Comparison of ENCODE assay signal across 27 mouse cellular contexts in genomic region chr2:124435382-124436002, GRCm38 (mm10).
A peak's percentile ranks its signal among the peaks of the same experiment; 100 is the strongest.
DNase-seq lines count a peak whose midpoint lies in the region; ATAC-seq and TF ChIP-seq lines count a peak whose summit lies in the region.
"Had no signal": no experiment of that assay in that cellular context is flagged by ENCODE, and none has a peak within 500 bp of the region (broad histone marks: within the 10 kb centered on the region; RNA-seq: fewer than 3 reads in every experiment).

No protein-coding gene starts in this region.

- no peak overlapping the region for H3K4me2 ChIP-seq in forebrain, postnatal 0 days (ENCODE audit: low read depth)
- no peak overlapping the region for H3K4me2 ChIP-seq in forebrain, embryonic 16.5 days (ENCODE audit: low read length)
- H3K4me2 ChIP-seq in heart, embryonic 16.5 days (ENCODE audit: low read depth, low read length): no peak overlapping the region
- H3K4me2 ChIP-seq in lung, embryonic 16.5 days (ENCODE audit: low read depth, low read length): no peak overlapping the region
- H3K4me2 ChIP-seq in limb, embryonic 14.5 days (replicated peaks; ENCODE audit: low read depth, low read length, severe bottlenecking): 0 out of 2 replicates have a peak overlapping the region, but pooled peaks have one; percentile 15
- H3K4me2 ChIP-seq: embryonic facial prominence, embryonic 12.5 days; limb, embryonic 12.5 days; liver, embryonic 13.5 days; lung, embryonic 15.5 days; midbrain, embryonic 13.5 days; neural tube, embryonic 13.5 days had no signal

- TF ChIP-seq CTCF in forebrain, postnatal 0 days (IDR thresholded peaks at IDR 0.05; ENCODE audit: low read depth): no peak
- TF ChIP-seq CTCF in lung, adult 2 months (IDR thresholded peaks at IDR 0.05; ENCODE audit: insufficient read depth, low read length): no peak

- no peak for TF ChIP-seq POLR2A in lung, adult 2 months (IDR thresholded peaks at IDR 0.05; ENCODE audit: borderline replicate concordance, extremely low read depth, low read depth, low read length)
- TF ChIP-seq POLR2A in limb, embryonic 14.5 days (IDR thresholded peaks at IDR 0.05; ENCODE audit: borderline replicate concordance, extremely low read depth, insufficient read depth, insufficient read length): no peak

- no peak overlapping the region for H3K9ac ChIP-seq in forebrain, postnatal 0 days
- H3K9ac ChIP-seq in forebrain, embryonic 16.5 days (replicated peaks; ENCODE audit: low read depth, low read length): no peak overlapping the region
- no peak overlapping the region for H3K9ac ChIP-seq in heart, embryonic 16.5 days (ENCODE audit: low read length)
- no peak overlapping the region for H3K9ac ChIP-seq in lung, embryonic 16.5 days (ENCODE audit: low read length)
- no peak overlapping the region for H3K9ac ChIP-seq in limb, embryonic 14.5 days (ENCODE audit: low read depth, low read length, severe bottlenecking)
- H3K9ac ChIP-seq: embryonic facial prominence, embryonic 12.5 days; limb, embryonic 12.5 days; liver, embryonic 13.5 days; lung, embryonic 15.5 days; midbrain, embryonic 13.5 days; neural tube, embryonic 13.5 days had no signal

- DNase-seq in forebrain, postnatal 0 days: peak; percentile 29
- no peak for DNase-seq in heart, adult 8-10 months (ENCODE audit: low spot score)
- no peak for DNase-seq in lung, adult 2 months
- DNase-seq in limb, embryonic 14.5 days (ENCODE audit: low spot score): peak; percentile 70
- DNase-seq in ovary, postnatal 14 days (ENCODE audit: low spot score): no peak
- DNase-seq: adrenal gland, postnatal 25 days; cerebellum, adult 8-10 months; cerebellum, postnatal 25 days; gastrocnemius, postnatal 14 days; kidney, adult 9 months; kidney, postnatal 10 days; liver, embryonic 13.5 days; thymus, adult 2 months; thymus, postnatal 4 days had no signal

- no peaks in the 10 kb centered on the region for H3K9me3 ChIP-seq in forebrain, postnatal 0 days (ENCODE audit: low read length)
- no peaks in the 10 kb centered on the region for H3K9me3 ChIP-seq in forebrain, embryonic 16.5 days (ENCODE audit: control insufficient read depth, low read length)
- H3K9me3 ChIP-seq in heart, embryonic 16.5 days (replicated peaks; ENCODE audit: control insufficient read depth, low read length): no peaks in the 10 kb centered on the region
- H3K9me3 ChIP-seq in lung, embryonic 16.5 days (ENCODE audit: control insufficient read depth, low read length): no peaks in the 10 kb centered on the region
- no peaks in the 10 kb centered on the region for H3K9me3 ChIP-seq in limb, embryonic 14.5 days (ENCODE audit: control insufficient read depth, low read length)
- H3K9me3 ChIP-seq: embryonic facial prominence, embryonic 12.5 days; hindbrain, embryonic 10.5 days; limb, embryonic 12.5 days; liver, embryonic 13.5 days; lung, embryonic 15.5 days; midbrain, embryonic 13.5 days; neural tube, embryonic 13.5 days had no signal

- no peaks in the 10 kb centered on the region for H3K27me3 ChIP-seq in forebrain, postnatal 0 days (ENCODE audit: insufficient read depth, low read length)
- H3K27me3 ChIP-seq in forebrain, embryonic 16.5 days (replicated peaks; ENCODE audit: control insufficient read depth, insufficient read depth, low read length): no peaks in the 10 kb centered on the region
- no peaks in the 10 kb centered on the region for H3K27me3 ChIP-seq in heart, embryonic 16.5 days (ENCODE audit: control insufficient read depth, insufficient read depth, low read length)
- no peaks in the 10 kb centered on the region for H3K27me3 ChIP-seq in lung, embryonic 16.5 days (ENCODE audit: control insufficient read depth, insufficient read depth, low read depth, low read length)
- H3K27me3 ChIP-seq in limb, embryonic 14.5 days (ENCODE audit: control insufficient read depth, insufficient read depth, low read length): no peaks in the 10 kb centered on the region
- H3K27me3 ChIP-seq: embryonic facial prominence, embryonic 12.5 days; liver, embryonic 13.5 days; lung, embryonic 15.5 days; midbrain, embryonic 13.5 days; neural tube, embryonic 13.5 days; Patski had no signal

- H3K36me3 ChIP-seq in forebrain, postnatal 0 days (ENCODE audit: insufficient read depth): no peaks in the 10 kb centered on the region
- H3K36me3 ChIP-seq in forebrain, embryonic 16.5 days (ENCODE audit: control insufficient read depth, insufficient read depth): no peaks in the 10 kb centered on the region
- no peaks in the 10 kb centered on the region for H3K36me3 ChIP-seq in heart, embryonic 16.5 days (ENCODE audit: control insufficient read depth, insufficient read depth)
- H3K36me3 ChIP-seq in lung, embryonic 16.5 days (ENCODE audit: control insufficient read depth, insufficient read depth, low read length): no peaks in the 10 kb centered on the region
- H3K36me3 ChIP-seq in limb, embryonic 14.5 days (ENCODE audit: control insufficient read depth, insufficient read depth, low read length): no peaks in the 10 kb centered on the region
- H3K36me3 ChIP-seq: embryonic facial prominence, embryonic 12.5 days; hindbrain, embryonic 10.5 days; limb, embryonic 12.5 days; liver, embryonic 13.5 days; lung, embryonic 15.5 days; midbrain, embryonic 13.5 days; neural tube, embryonic 13.5 days had no signal

- ATAC-seq in forebrain, postnatal 0 days: peak; percentile 38; the same call in 1 of the 2 replicates
- no peak for ATAC-seq in forebrain, embryonic 16.5 days
- peak; percentile 49 for ATAC-seq in heart, embryonic 16.5 days (replicated peaks; ENCODE audit: extremely low read depth, insufficient read depth, low FRiP score)
- ATAC-seq in lung, embryonic 16.5 days (ENCODE audit: low read depth): peak; percentile 41; the same call in 1 of the 2 replicates
- ATAC-seq in limb, embryonic 14.5 days (ENCODE audit: low FRiP score, low read depth): peak; percentile 85
- ATAC-seq: intestine, postnatal 0 days; midbrain, embryonic 13.5 days; Patski had no signal

- no peak overlapping the region for H3K27ac ChIP-seq in forebrain, postnatal 0 days (ENCODE audit: low read depth, low read length)
- H3K27ac ChIP-seq in forebrain, embryonic 16.5 days (ENCODE audit: low read length): no peak overlapping the region
- H3K27ac ChIP-seq in heart, embryonic 16.5 days (ENCODE audit: low read length): no peak overlapping the region
- H3K27ac ChIP-seq in lung, embryonic 16.5 days (ENCODE audit: low read length): no peak overlapping the region
- peak overlapping the region; percentile 5; the same call in 1 of the 2 replicates for H3K27ac ChIP-seq in limb, embryonic 14.5 days (replicated peaks; ENCODE audit: low read depth, low read length)
- H3K27ac ChIP-seq: embryonic facial prominence, embryonic 12.5 days; hindbrain, embryonic 10.5 days; limb, embryonic 12.5 days; liver, embryonic 13.5 days; lung, embryonic 15.5 days; macrophage; midbrain, embryonic 13.5 days; neural tube, embryonic 13.5 days had no signal

- 61% methylated on average over 12 of the region's 12 CpGs for WGBS in forebrain, postnatal 0 days
- 61% methylated on average over 12 of the region's 12 CpGs for WGBS in forebrain, embryonic 16.5 days
- WGBS in heart, embryonic 16.5 days: 52% methylated on average over 12 of the region's 12 CpGs
- 55% methylated on average over 12 of the region's 12 CpGs for WGBS in lung, embryonic 16.5 days
- WGBS in lung, adult 2 months: 64% methylated on average over 12 of the region's 12 CpGs
- 43% methylated on average over 12 of the region's 12 CpGs for WGBS in limb, embryonic 14.5 days

- no peaks in the 10 kb centered on the region for H3K4me1 ChIP-seq in forebrain, postnatal 0 days (ENCODE audit: insufficient read depth)
- peaks cover 5% of the 10 kb centered on the region for H3K4me1 ChIP-seq in forebrain, embryonic 16.5 days (replicated peaks; ENCODE audit: control insufficient read depth, insufficient read depth, low read length)
- H3K4me1 ChIP-seq in heart, embryonic 16.5 days (ENCODE audit: control insufficient read depth, insufficient read depth, low read length): no peaks in the 10 kb centered on the region
- H3K4me1 ChIP-seq in lung, embryonic 16.5 days (replicated peaks; ENCODE audit: control insufficient read depth, insufficient read depth, low read length): no peaks in the 10 kb centered on the region
- H3K4me1 ChIP-seq in lung, adult 2 months (ENCODE audit: control insufficient read depth, insufficient read depth, low read length): no peaks in the 10 kb centered on the region
- peaks cover 16% of the 10 kb centered on the region; the same call in 1 of the 2 replicates for H3K4me1 ChIP-seq in limb, embryonic 14.5 days (ENCODE audit: control insufficient read depth, insufficient read depth, low read length)
- H3K4me1 ChIP-seq: liver, embryonic 13.5 days; lung, embryonic 15.5 days; midbrain, embryonic 13.5 days; neural tube, embryonic 13.5 days had no signal

- no peak overlapping the region for H3K4me3 ChIP-seq in forebrain, postnatal 0 days (ENCODE audit: low read depth, low read length)
- H3K4me3 ChIP-seq in forebrain, embryonic 16.5 days (replicated peaks; ENCODE audit: low read length): no peak overlapping the region
- H3K4me3 ChIP-seq in heart, embryonic 16.5 days (ENCODE audit: low read length): no peak overlapping the region
- H3K4me3 ChIP-seq in lung, embryonic 16.5 days (ENCODE audit: low read length): no peak overlapping the region
- no peak overlapping the region for H3K4me3 ChIP-seq in lung, adult 2 months (replicated peaks; ENCODE audit: extremely low read depth, low read depth, low read length)
- H3K4me3 ChIP-seq in limb, embryonic 14.5 days (replicated peaks; ENCODE audit: low read length): no peak overlapping the region
- H3K4me3 ChIP-seq: embryonic facial prominence, embryonic 12.5 days; erythroblast, embryonic 14.5 days; hindbrain, embryonic 10.5 days; limb, embryonic 12.5 days; liver, embryonic 13.5 days; lung, embryonic 15.5 days; midbrain, embryonic 13.5 days; neural tube, embryonic 13.5 days had no signal

Comparison
In these comparisons a context has a peak if more than half of its experiments do, and no peak if none do; other contexts are left out.
1. DNase-seq: peak in forebrain, postnatal 0 days (single experiment) and limb, embryonic 14.5 days (single experiment); none in heart, adult 8-10 months (single experiment), lung, adult 2 months (single experiment) and ovary, postnatal 14 days (single experiment).